16 mouse cellular contexts compared by ENCODE assay signal in the genomic region with DNA sequence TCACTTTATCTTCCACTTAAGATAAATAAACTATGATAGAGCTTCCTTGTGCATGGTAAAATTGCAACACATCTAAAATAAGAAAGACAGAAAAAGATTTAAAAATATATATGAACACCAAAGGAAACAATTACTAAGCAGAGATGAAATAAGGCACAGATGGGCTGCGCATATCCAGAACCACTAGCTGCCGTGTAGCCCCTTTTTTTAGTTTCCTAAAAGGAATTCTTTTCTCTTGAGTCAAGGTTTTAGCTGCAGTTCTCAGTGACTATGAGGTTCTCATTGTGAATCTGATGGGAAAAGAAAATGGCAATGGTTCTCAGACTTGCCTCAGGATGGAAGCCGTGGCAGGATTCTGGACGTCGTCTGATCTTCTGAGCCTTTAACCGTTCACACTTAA.
"Had no signal": no experiment of that assay in that cellular context is flagged by ENCODE, and none has a peak within 500 bp of the region (broad histone marks: within the 10 kb centered on the region; RNA-seq: fewer than 3 reads in every experiment).

No protein-coding gene starts in this region.

- H3K4me1 ChIP-seq: midbrain, embryonic 10.5 days; midbrain, embryonic 12.5 days; neural tube, embryonic 13.5 days; neural tube, embryonic 15.5 days had no signal

- DNase-seq: lung, adult 18-20 months; lung, postnatal 10 days; lung, postnatal 4 days; midbrain, embryonic 14.5 days; right cerebral cortex, adult 18-20 months; right cerebral cortex, postnatal 14 days; spleen, adult 18-20 months; thymus, adult 2 months; thymus, postnatal 25 days; thymus, postnatal 4 days had no signal

- H3K4me3 ChIP-seq: midbrain, embryonic 10.5 days; midbrain, embryonic 12.5 days; myocyte; neural tube, embryonic 13.5 days; neural tube, embryonic 15.5 days had no signal

- H3K27ac ChIP-seq: midbrain, embryonic 10.5 days; midbrain, embryonic 12.5 days; neural tube, embryonic 13.5 days; neural tube, embryonic 15.5 days had no signal

- ATAC-seq: midbrain, embryonic 16.5 days had no signal
